Mouse (Mus musculus) frontal cortex, postnatal 25 days (tissue): ENCODE measurements around the gene Olfr1173.

ENCODE experiments used
- DNase-seq, 2 experiments: peaks; one replicate each; pipeline ENCODE4 v3.0.0; 2022; ENCODE audit warnings: low spot score in 2 of 2

Gene Olfr1173

GRCm38 (mm10) chr2:88279775-88280174, at the start of gene Olfr1173:
Olfr1173 (minus strand) TSS chr2:88279875.
- DNase-seq, result no peak

DNA sequence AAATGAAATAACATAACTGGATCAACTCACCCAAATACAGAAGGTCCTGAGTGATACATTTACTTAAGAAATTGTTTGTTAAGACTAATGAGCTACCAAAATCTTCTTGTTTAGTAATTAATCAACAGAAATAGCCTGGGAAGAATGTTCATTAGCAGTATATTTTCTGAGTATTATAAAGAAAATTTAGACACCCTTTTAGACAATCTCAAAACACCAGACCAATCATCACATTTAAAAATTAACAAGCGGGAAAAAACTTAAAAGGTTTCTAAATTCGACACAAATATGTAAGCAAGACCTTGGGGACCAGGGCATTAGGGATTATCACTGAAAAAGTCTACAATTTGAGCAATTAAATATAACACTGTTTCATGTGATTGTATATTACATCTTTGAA, 47.4 kb upstream of the Olfr1173 start, which contains the start of gene Olfr1175-ps:
Gene Olfr1175-ps, minus strand, starts transcription at position 101 of the 400 bp plus-strand sequence.
- DNase-seq, result no peak

GRCm38 (mm10) chr2:88315035-88315434, 35.4 kb upstream of the Olfr1173 start, which contains the start of gene Olfr1174-ps:
Olfr1174-ps (minus strand) TSS chr2:88315135.
- no peak for DNase-seq

DNA sequence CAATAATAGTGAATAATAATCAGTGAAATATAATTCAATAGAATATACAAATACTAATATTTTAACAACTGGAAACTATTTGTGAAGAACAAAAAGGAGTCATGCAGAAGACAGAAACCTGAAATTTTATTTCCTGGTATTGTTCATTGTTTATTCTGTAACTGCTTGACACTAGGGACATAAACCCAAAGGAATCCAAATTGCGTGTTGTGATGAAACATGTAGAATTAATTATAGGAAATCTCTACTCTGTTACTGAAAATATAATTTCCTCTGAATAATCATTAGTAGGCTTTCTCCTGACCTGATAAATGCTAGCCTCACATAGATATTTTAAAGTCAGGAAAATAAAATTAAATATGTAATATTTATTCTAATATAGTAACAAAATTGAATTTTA, 51.4 kb downstream of the Olfr1173 start, which contains the start of gene Olfr1170:
Gene Olfr1170, minus strand, starts transcription at position 101 of the 400 bp plus-strand sequence.
- DNase-seq, result no peak
